Mouse (Mus musculus) ES-Bruce4 (cell line): Measurements from ENCODE around the gene Parp8. TPM values are rescaled to one million over a fixed set of nuclear protein-coding genes. Genes with fewer than 3 reads are reported as not detected.

Experiments
- H3K27ac ChIP-seq: 2 replicates; pipeline ENCODE4 v1.5.1; 2012; ENCODE audit warnings: low read length, inconsistent platforms; ENCODE audit not compliant: insufficient read depth
- H3K27me3 ChIP-seq: 2 replicates; pipeline ENCODE4 v1.6.1; 2012; ENCODE audit warnings: mild to moderate bottlenecking, low read length, inconsistent platforms; ENCODE audit not compliant: control insufficient read depth, poor library complexity, insufficient read depth, severe bottlenecking
- H3K36me3 ChIP-seq: 2 replicates; pipeline ENCODE4 v1.6.1; 2012; ENCODE audit warnings: inconsistent platforms, mild to moderate bottlenecking, low read length, moderate library complexity; ENCODE audit not compliant: control insufficient read depth, poor library complexity, insufficient read depth, severe bottlenecking
- H3K4me1 ChIP-seq: one replicate; pipeline ENCODE4 v1.8.1; 2011; ENCODE audit warnings: low read length; ENCODE audit not compliant: control insufficient read depth, insufficient read depth
- H3K4me3 ChIP-seq: 2 replicates; pipeline ENCODE4 v1.5.1; 2011; ENCODE audit warnings: low read depth, mild to moderate bottlenecking, low read length
- H3K9ac ChIP-seq: 2 replicates; pipeline ENCODE4 v1.6.1; 2012; ENCODE audit warnings: low read depth, mild to moderate bottlenecking, inconsistent platforms; ENCODE audit not compliant: poor library complexity, severe bottlenecking
- H3K9me3 ChIP-seq: replicated peaks from 2 replicates; pipeline ENCODE4 v1.6.1; 2012; ENCODE audit warnings: mild to moderate bottlenecking, low read length, inconsistent platforms; ENCODE audit not compliant: control insufficient read depth, poor library complexity, insufficient read depth, severe bottlenecking
- CTCF ChIP-seq: IDR thresholded peaks from one replicate; pipeline ENCODE4 v1.8.1; 2011; ENCODE audit warnings: low read depth, low read length
- EP300 ChIP-seq: IDR thresholded peaks from 2 replicates; pipeline ENCODE4 v1.6.1; 2011; ENCODE audit warnings: low read depth, low read length; ENCODE audit not compliant: insufficient read depth
- POLR2A ChIP-seq: IDR thresholded peaks from one replicate; pipeline ENCODE4 v1.8.1; 2011; ENCODE audit warnings: low read length; ENCODE audit not compliant: insufficient read depth
- polyA plus RNA-seq: library from polyadenylated mRNA; stranded (reverse); fragments of >200 nt; gene quantifications from 2 replicates; pipeline ENCODE4 v1.2.4, GENCODE M21; 2011; ENCODE audit warnings: low read depth; ENCODE audit not compliant: missing spikeins, insufficient read depth, insufficient read length

The Parp8 gene
- polyA plus RNA-seq, 1 experiment: 1.3 TPM

- no peak overlapping the region for H3K4me3 ChIP-seq
- no peak for TF ChIP-seq POLR2A
- no peak for TF ChIP-seq EP300
- TF ChIP-seq CTCF: no peak
- no peaks in the 10 kb centered on the region for H3K9me3 ChIP-seq
- H3K27me3 ChIP-seq: no peaks in the 10 kb centered on the region
- no peaks in the 10 kb centered on the region for H3K4me1 ChIP-seq
- no peak overlapping the region for H3K27ac ChIP-seq
- no peaks in the 10 kb centered on the region for H3K36me3 ChIP-seq
- no peak overlapping the region for H3K9ac ChIP-seq
These were observed 23.2 kb upstream of the Parp8 start for GRCm38 (mm10) chr13:117048541-117048971.

DNA sequence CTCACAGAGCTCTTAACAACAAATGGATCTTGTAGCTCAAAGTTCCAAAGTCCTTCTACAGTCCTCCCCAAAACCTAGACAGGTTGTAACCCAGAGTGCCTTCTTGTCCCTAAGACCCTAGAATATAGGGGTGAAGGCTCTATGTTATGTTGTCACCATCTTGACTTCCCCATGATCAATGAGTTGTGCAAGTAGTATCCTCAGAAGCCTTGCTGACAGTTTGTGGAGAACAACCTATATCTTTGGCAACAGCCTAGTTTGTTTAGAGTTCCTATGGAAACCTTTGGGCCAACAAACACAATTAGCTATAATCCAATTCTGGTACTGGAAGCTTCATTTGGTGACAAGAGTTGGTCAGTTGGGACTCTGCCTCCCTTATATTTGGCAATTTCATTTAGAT, 18.2 kb upstream of the Parp8 start:
- no peaks in the 10 kb centered on the region for H3K4me1 ChIP-seq
- H3K9ac ChIP-seq: no peak overlapping the region
- H3K9me3 ChIP-seq: no peaks in the 10 kb centered on the region
- H3K27me3 ChIP-seq: no peaks in the 10 kb centered on the region
- no peak for TF ChIP-seq POLR2A
- TF ChIP-seq EP300: no peak
- no peak for TF ChIP-seq CTCF
- no peak overlapping the region for H3K27ac ChIP-seq
- no peaks in the 10 kb centered on the region for H3K36me3 ChIP-seq
- H3K4me3 ChIP-seq: no peak overlapping the region

DNA sequence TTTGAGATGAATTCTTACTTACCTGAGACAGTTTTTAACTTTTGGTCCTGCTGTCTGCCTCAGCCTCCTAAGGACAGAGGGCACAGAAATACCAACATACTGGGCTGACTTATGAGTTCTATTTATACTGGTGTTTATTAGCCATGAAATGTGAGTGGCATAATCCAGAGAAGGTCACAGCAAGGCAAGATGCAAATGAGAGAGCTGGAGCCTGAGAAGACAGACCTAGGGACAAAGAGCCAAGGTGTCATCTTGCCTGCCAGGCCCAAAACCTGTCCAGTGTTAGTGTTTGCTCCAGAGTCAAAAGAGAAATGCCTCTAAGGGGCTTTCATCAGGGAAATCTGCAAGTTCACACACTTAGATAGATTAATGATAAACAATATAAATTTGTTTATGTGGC, 15.7 kb upstream of the Parp8 start:
- Histone ChIP-seq H3K27ac (no peak overlapping the region), H3K36me3 (no peaks in the 10 kb centered on the region), H3K9me3 (no peaks in the 10 kb centered on the region), H3K4me1 (no peaks in the 10 kb centered on the region), H3K4me3 (no peak overlapping the region), H3K9ac (no peak overlapping the region), H3K27me3 (no peaks in the 10 kb centered on the region)
- TF ChIP-seq POLR2A (no peak), EP300 (no peak), CTCF (no peak)

GRCm38 (mm10) chr13:117036277-117036676, 10.9 kb upstream of the Parp8 start:
- Histone ChIP-seq H3K27me3 (no peaks in the 10 kb centered on the region), H3K9ac (no peak overlapping the region), H3K27ac (no peak overlapping the region), H3K9me3 (no peaks in the 10 kb centered on the region), H3K4me1 (no peaks in the 10 kb centered on the region), H3K36me3 (no peaks in the 10 kb centered on the region), H3K4me3 (no peak overlapping the region)
- TF ChIP-seq EP300 (no peak), CTCF (no peak), POLR2A (no peak)

- TF ChIP-seq POLR2A (no peak), CTCF (no peak), EP300 (no peak)
- H3K36me3 ChIP-seq: no peaks in the 10 kb centered on the region
- H3K27ac ChIP-seq: no peak overlapping the region
- no peaks in the 10 kb centered on the region for H3K4me1 ChIP-seq
- H3K9ac ChIP-seq: no peak overlapping the region
- H3K9me3 ChIP-seq: no peaks in the 10 kb centered on the region
- H3K27me3 ChIP-seq: no peaks in the 10 kb centered on the region
- no peak overlapping the region for H3K4me3 ChIP-seq
These were observed 9.8 kb upstream of the Parp8 start for GRCm38 (mm10) chr13:117035121-117035520.

DNA sequence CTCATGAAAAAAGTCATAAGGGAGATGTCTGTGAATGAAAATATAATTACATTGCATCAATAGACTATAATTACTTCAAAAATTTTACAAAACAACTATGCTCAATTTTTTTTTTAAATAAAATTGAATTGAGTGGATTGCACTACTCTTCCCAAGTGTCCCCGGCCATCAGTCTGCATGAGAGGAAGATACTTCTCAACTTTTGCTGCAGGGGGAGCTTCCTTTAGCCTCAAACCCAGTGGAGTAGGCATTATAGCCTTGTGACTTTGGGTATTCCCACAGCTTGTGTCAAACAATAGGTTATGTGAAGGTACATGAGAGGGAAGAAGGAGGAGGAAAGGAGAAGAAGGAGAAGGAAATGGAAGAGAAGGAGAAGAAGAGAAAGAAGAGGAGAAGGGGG, 9.3 kb upstream of the Parp8 start:
- H3K4me3 ChIP-seq: no peak overlapping the region
- H3K4me1 ChIP-seq: no peaks in the 10 kb centered on the region
- H3K36me3 ChIP-seq: no peaks in the 10 kb centered on the region
- H3K27ac ChIP-seq: no peak overlapping the region
- H3K9me3 ChIP-seq: no peaks in the 10 kb centered on the region
- no peaks in the 10 kb centered on the region; the same call in 1 of the 2 replicates for H3K27me3 ChIP-seq
- H3K9ac ChIP-seq: no peak overlapping the region
- no peak for TF ChIP-seq CTCF
- no peak for TF ChIP-seq EP300
- no peak for TF ChIP-seq POLR2A
